Mouse (Mus musculus) bone marrow, adult 2 months (tissue): ENCODE results near the gene Ccdc57.

ENCODE experiments used
- CTCF ChIP-seq: fragments of 200-500 bp; IDR thresholded peaks from 2 replicates; pipeline ENCODE4 v1.5.1; 2011; ENCODE audit warnings: low read length, control low read depth; ENCODE audit not compliant: control insufficient read depth, insufficient read depth
- POLR2A ChIP-seq: fragments of 200-500 bp; IDR thresholded peaks from 2 replicates; pipeline ENCODE4 v1.6.1; 2011; ENCODE audit warnings: low read depth, mild to moderate bottlenecking, control low read depth, low read length, borderline replicate concordance; ENCODE audit not compliant: control insufficient read depth

- TF ChIP-seq CTCF: no peak
- no peak for TF ChIP-seq POLR2A
These were observed 4.2 kb downstream of the Ccdc57 start for GRCm38 (mm10) chr11:120928468-120928867.
